Mouse (Mus musculus) heart, adult 2 months (tissue): Measurements from ENCODE around the gene Tcea2.

Experiments used
- CTCF ChIP-seq: fragments of 200-600 bp; IDR thresholded peaks from 2 replicates; pipeline ENCODE4 v1.8.1; 2022; ENCODE audit warnings: antibody characterized with exemption, mild to moderate bottlenecking, moderate library complexity
- POLR2A ChIP-seq: fragments of 200-500 bp; IDR thresholded peaks from 2 replicates; pipeline ENCODE4 v1.6.1; 2011; ENCODE audit warnings: mild to moderate bottlenecking, low read depth, low read length, control low read depth; ENCODE audit not compliant: insufficient read depth

DNA sequence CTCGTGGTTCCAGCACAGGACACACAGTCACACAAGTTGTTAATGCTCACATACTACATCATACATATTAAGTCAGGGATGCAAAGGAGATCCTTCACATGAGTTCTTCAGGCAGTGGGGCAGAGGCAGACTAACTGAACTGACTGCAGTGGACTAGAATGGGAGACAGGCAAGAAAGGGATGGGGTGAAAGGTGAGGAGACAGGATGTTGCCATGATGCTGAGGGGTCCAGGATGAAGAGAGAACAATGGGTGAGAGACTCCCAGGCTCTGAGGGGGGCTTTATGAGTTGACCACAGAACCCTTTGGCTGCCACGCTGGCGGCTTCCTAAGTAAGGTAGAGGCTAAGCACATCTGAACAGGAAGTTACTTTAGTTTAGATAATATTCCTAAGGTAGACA lies 14.5 kb downstream of the Tcea2 start:
- TF ChIP-seq CTCF, result no peak
- no peak for TF ChIP-seq POLR2A
